10 mouse cellular contexts compared by ENCODE assay signal in the genomic region with DNA sequence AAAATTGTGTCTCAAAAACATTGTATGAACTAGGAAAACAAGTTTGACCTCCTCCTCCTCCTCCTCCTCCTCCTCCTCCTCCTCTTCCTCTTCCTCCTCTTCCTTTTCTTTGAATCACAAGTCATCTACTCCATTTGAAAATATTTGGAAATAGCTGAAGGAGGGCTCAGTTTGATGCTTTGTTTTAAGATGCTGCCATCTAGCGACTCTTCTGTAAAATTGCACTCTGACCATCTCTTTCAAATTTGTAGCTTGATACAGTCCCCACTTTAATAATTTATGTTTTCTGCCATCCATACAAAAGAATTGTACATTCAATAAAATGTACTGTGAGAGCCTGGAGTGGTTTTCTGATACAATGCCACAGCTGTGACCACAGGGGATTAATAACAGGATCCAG.
A peak's percentile ranks its signal among the peaks of the same experiment; 100 is the strongest.
DNase-seq lines count a peak whose midpoint lies in the region; ATAC-seq and TF ChIP-seq lines count a peak whose summit lies in the region.
"Had no signal": no experiment of that assay in that cellular context is flagged by ENCODE, and none has a peak within 500 bp of the region (broad histone marks: within the 10 kb centered on the region; RNA-seq: fewer than 3 reads in every experiment).

No protein-coding gene starts in this region.

- H3K27me3 ChIP-seq in intestine, postnatal 0 days (replicated peaks; ENCODE audit: control insufficient read depth, insufficient read depth, low read length), result no peaks in the 10 kb centered on the region
- H3K27me3 ChIP-seq in intestine, embryonic 15.5 days (replicated peaks), result no peaks in the 10 kb centered on the region
- no peaks in the 10 kb centered on the region for H3K27me3 ChIP-seq in CH12.LX (replicated peaks)
- H3K27me3 ChIP-seq: embryonic facial prominence, embryonic 13.5 days had no signal

- peak; percentile 88 for TF ChIP-seq RAD21 in CH12.LX (IDR thresholded peaks at IDR 0.05; ENCODE audit: low read depth, low read length)

- dilution Hi-C loops in CH12.LX (cut with MboI; ENCODE audit: extremely low pct_ligation_motif_present, extremely low pct_unique_long_range_greater_than_20kb, low sequenced_read_pairs), result no loop called here

- H3K27ac ChIP-seq in intestine, postnatal 0 days (ENCODE audit: low read depth, low read length), result no peak overlapping the region
- no peak overlapping the region for H3K27ac ChIP-seq in intestine, embryonic 15.5 days
- no peak overlapping the region for H3K27ac ChIP-seq in CH12.LX (ENCODE audit: insufficient read depth, low read depth)
- H3K27ac ChIP-seq: embryonic facial prominence, embryonic 13.5 days had no signal

- H3K4me2 ChIP-seq in intestine, postnatal 0 days (replicated peaks; ENCODE audit: low read depth), result no peak overlapping the region
- H3K4me2 ChIP-seq in intestine, embryonic 15.5 days (replicated peaks), result no peak overlapping the region
- no peak overlapping the region for H3K4me2 ChIP-seq in CH12.LX (ENCODE audit: insufficient read depth, low read depth, poor library complexity, severe bottlenecking)
- H3K4me2 ChIP-seq: embryonic facial prominence, embryonic 13.5 days had no signal

- no peak for TF ChIP-seq POLR2A in CH12.LX (IDR thresholded peaks at IDR 0.05; ENCODE audit: low read depth, low read length)

- 0% methylated on average over 1 of the region's 1 CpGs for WGBS in intestine, postnatal 0 days
- WGBS in intestine, embryonic 15.5 days, result 0% methylated on average over 1 of the region's 1 CpGs

- no peaks in the 10 kb centered on the region for H3K36me3 ChIP-seq in intestine, postnatal 0 days (ENCODE audit: control insufficient read depth, insufficient read depth)
- H3K36me3 ChIP-seq in intestine, embryonic 15.5 days, result no peaks in the 10 kb centered on the region
- peaks cover 7 to 50% of the 10 kb centered on the region in 2 experiments for H3K36me3 ChIP-seq in CH12.LX (replicated peaks in 1 of 2; ENCODE audit: control insufficient read depth in 1 of 2, insufficient read depth in 1 of 2, low read length in 1 of 2)
- H3K36me3 ChIP-seq: embryonic facial prominence, embryonic 13.5 days had no signal

- peak; percentile 80 for TF ChIP-seq CTCF in intestine, postnatal 0 days (IDR thresholded peaks at IDR 0.05; ENCODE audit: low read depth)
- peak; percentile 69 to 78 for TF ChIP-seq CTCF in CH12.LX (conservative IDR thresholded peaks at IDR 0.05 in 1 of 2, IDR thresholded peaks at IDR 0.05 in 1 of 2; ENCODE audit: low read depth in 2 of 2, low read length in 2 of 2)

- H3K4me3 ChIP-seq in intestine, postnatal 0 days (ENCODE audit: low read depth, low read length), result no peak overlapping the region
- H3K4me3 ChIP-seq in intestine, embryonic 15.5 days (replicated peaks), result no peak overlapping the region
- H3K4me3 ChIP-seq in CH12.LX (replicated peaks in 1 of 3; ENCODE audit: low read depth in 2 of 3, low read length in 2 of 3, poor library complexity in 1 of 3), result no peak overlapping the region
- H3K4me3 ChIP-seq: embryonic facial prominence, embryonic 13.5 days had no signal

- no peak for ATAC-seq in intestine, postnatal 0 days
- ATAC-seq in intestine, embryonic 15.5 days, result no peak

- peak; percentile 27 for DNase-seq in CH12.LX (ENCODE audit: extremely low read depth)
- peak; percentile 50 for DNase-seq in brain, adult 2 months (ENCODE audit: low read depth, low spot score)
- peak; percentile 9 for DNase-seq in mesoderm, embryonic 11.5 days (ENCODE audit: low read depth, low spot score)
- DNase-seq in thymus, adult 18-20 months, result no peak
- DNase-seq in spleen, postnatal 36 days (ENCODE audit: low spot score in 2 of 2), result no peak
- no peak for DNase-seq in adrenal gland, postnatal 25 days
- DNase-seq: heart, postnatal 10 days had no signal

- H3K4me1 ChIP-seq in intestine, postnatal 0 days (replicated peaks; ENCODE audit: control insufficient read depth, insufficient read depth, low read length), result no peaks in the 10 kb centered on the region
- H3K4me1 ChIP-seq in intestine, embryonic 15.5 days (replicated peaks), result no peaks in the 10 kb centered on the region
- H3K4me1 ChIP-seq in CH12.LX (ENCODE audit: control insufficient read depth in 1 of 2, insufficient read depth in 2 of 2), result peaks cover 0 to 12% of the 10 kb centered on the region in 2 experiments; a peak in 2 of 4 replicates
- H3K4me1 ChIP-seq: embryonic facial prominence, embryonic 13.5 days had no signal

- in situ Hi-C loops in CH12.LX (cut with MboI; ENCODE audit: low pct_ligation_motif_present, low pct_unique_long_range_greater_than_20kb, low sequenced_read_pairs), result no loop called here

- no peak overlapping the region for H3K9ac ChIP-seq in intestine, postnatal 0 days (ENCODE audit: low read depth, low read length)
- H3K9ac ChIP-seq in intestine, embryonic 15.5 days, result no peak overlapping the region
- H3K9ac ChIP-seq in CH12.LX (ENCODE audit: insufficient read depth, low read depth), result no peak overlapping the region
- H3K9ac ChIP-seq: embryonic facial prominence, embryonic 13.5 days had no signal

- H3K79me2 ChIP-seq in CH12.LX (replicated peaks; ENCODE audit: control insufficient read depth, extremely low read depth, insufficient read depth, poor library complexity, severe bottlenecking), result no peaks in the 10 kb centered on the region; the same call in 1 of the 2 replicates

- H3K9me3 ChIP-seq in intestine, postnatal 0 days (ENCODE audit: control insufficient read depth), result no peaks in the 10 kb centered on the region
- H3K9me3 ChIP-seq in intestine, embryonic 15.5 days, result no peaks in the 10 kb centered on the region
- H3K9me3 ChIP-seq in CH12.LX (replicated peaks; ENCODE audit: low read length), result no peaks in the 10 kb centered on the region
- H3K9me3 ChIP-seq: embryonic facial prominence, embryonic 13.5 days had no signal

- no peak for TF ChIP-seq EP300 in CH12.LX (IDR thresholded peaks at IDR 0.05; ENCODE audit: low read length)

TF ChIP-seq in CH12.LX, 34 proteins besides CTCF, POLR2A, EP300 and RAD21:
- TF ChIP-seq MAZ (IDR thresholded peaks at IDR 0.05; ENCODE audit: low read depth, low read length), result no peak
- TF ChIP-seq UBTF (IDR thresholded peaks at IDR 0.05; ENCODE audit: low read depth, low read length), result no peak
- no peak for TF ChIP-seq ETS1 (conservative IDR thresholded peaks at IDR 0.05; ENCODE audit: low read depth, low read length)
- TF ChIP-seq ZKSCAN1 (IDR thresholded peaks at IDR 0.05; ENCODE audit: borderline replicate concordance, low read depth, low read length), result no peak
- no peak for TF ChIP-seq ZNF384 (IDR thresholded peaks at IDR 0.05; ENCODE audit: low read depth, low read length)
- no peak for TF ChIP-seq ZMIZ1 (IDR thresholded peaks at IDR 0.05; ENCODE audit: low read depth, low read length)
- no peak for TF ChIP-seq MXI1 (IDR thresholded peaks at IDR 0.05; ENCODE audit: low read depth, low read length)
- peak; percentile 64 for TF ChIP-seq SMC3 (IDR thresholded peaks at IDR 0.05; ENCODE audit: low read depth, low read length)
- no peak for TF ChIP-seq CHD2 (IDR thresholded peaks at IDR 0.05; ENCODE audit: low read length)
- TF ChIP-seq ELF1 (IDR thresholded peaks at IDR 0.05; ENCODE audit: low read depth, low read length), result no peak
- no peak for TF ChIP-seq CHD1 (IDR thresholded peaks at IDR 0.05; ENCODE audit: low read depth, low read length)
- TF ChIP-seq NRF1 (IDR thresholded peaks at IDR 0.05; ENCODE audit: low read depth, low read length), result no peak
- no peak for TF ChIP-seq MAX (IDR thresholded peaks at IDR 0.05; ENCODE audit: low read length)
- TF ChIP-seq SIN3A (IDR thresholded peaks at IDR 0.05; ENCODE audit: low read length), result no peak
- no peak for TF ChIP-seq MAFK (IDR thresholded peaks at IDR 0.05; ENCODE audit: insufficient replicate concordance, low read length)
- peak; percentile 25; the same call in 1 of the 2 replicates for TF ChIP-seq ZC3H11A (IDR thresholded peaks at IDR 0.05; ENCODE audit: low read depth, low read length)
- no peak for TF ChIP-seq TCF12 (IDR thresholded peaks at IDR 0.05; ENCODE audit: low read depth, low read length)

Comparison
In these comparisons a context has a peak if more than half of its experiments do, and no peak if none do; other contexts are left out.
1. DNase-seq: peak in CH12.LX (single experiment), brain, adult 2 months (single experiment) and mesoderm, embryonic 11.5 days (single experiment); none in thymus, adult 18-20 months (0 of 2), spleen, postnatal 36 days (0 of 2) and adrenal gland, postnatal 25 days (single experiment).